Mouse (Mus musculus) urinary bladder, adult 18-20 months (tissue): Measurements from ENCODE around the gene Rilp.

Source experiments
- DNase-seq, 2 experiments: peaks; one replicate each; pipeline ENCODE4 v3.0.0; 2022; ENCODE audit warnings: low spot score in 2 of 2, mixed read lengths in 2 of 2

Rilp gene

GRCm38 (mm10) chr11:75509741-75510626, at the start of gene Rilp:
Rilp (plus strand) TSS chr11:75510094.
- peak in 1 of 2 experiments; percentile 37 for DNase-seq

GRCm38 (mm10) chr11:75460103-75460843, 49.6 kb upstream of the Rilp start:
- DNase-seq, result peak; percentile 68 to 87

GRCm38 (mm10) chr11:75460844-75461742, 48.8 kb upstream of the Rilp start, which contains the start of gene Tlcd2:
Tlcd2 (plus strand) TSS chr11:75461715.
- peak; percentile 94 to 100 for DNase-seq

GRCm38 (mm10) chr11:75461743-75462252, 48.1 kb upstream of the Rilp start:
- DNase-seq, result no peak

GRCm38 (mm10) chr11:75462253-75462783, 47.6 kb upstream of the Rilp start:
- DNase-seq, result peak; percentile 73 to 88

GRCm38 (mm10) chr11:75462865-75463336, 47.0 kb upstream of the Rilp start:
- DNase-seq, result peak; percentile 73 to 92

GRCm38 (mm10) chr11:75463624-75464023, 46.3 kb upstream of the Rilp start:
- no peak for DNase-seq

GRCm38 (mm10) chr11:75464417-75464816, 45.5 kb upstream of the Rilp start:
- DNase-seq, result no peak

GRCm38 (mm10) chr11:75465051-75465450, 44.8 kb upstream of the Rilp start:
- DNase-seq, result no peak

- DNase-seq, result no peak
These were observed 43.0 kb upstream of the Rilp start for GRCm38 (mm10) chr11:75466731-75467505.

- DNase-seq, result no peak
These were observed 42.2 kb upstream of the Rilp start for GRCm38 (mm10) chr11:75467512-75468215.

- no peak for DNase-seq
These were observed 41.5 kb upstream of the Rilp start for GRCm38 (mm10) chr11:75468410-75468809.

- no peak for DNase-seq
These were observed 40.6 kb upstream of the Rilp start for GRCm38 (mm10) chr11:75469261-75469660.

- no peak for DNase-seq
These were observed 39.2 kb upstream of the Rilp start for GRCm38 (mm10) chr11:75470675-75471074.

- DNase-seq, result no peak
These were observed 37.3 kb upstream of the Rilp start for GRCm38 (mm10) chr11:75472469-75473081.

- no peak for DNase-seq
These were observed 36.5 kb upstream of the Rilp start for GRCm38 (mm10) chr11:75473376-75473775.

- DNase-seq, result no peak
These were observed 23.7 kb upstream of the Rilp start for GRCm38 (mm10) chr11:75486192-75486591.

GRCm38 (mm10) chr11:75486601-75487285, 23.2 kb upstream of the Rilp start, which contains the start of gene Prpf8:
Prpf8 (plus strand) TSS chr11:75486816.
- peak; percentile 95 to 97 for DNase-seq
